Mouse (Mus musculus): ENCODE data around the gene Hamp2.

DNA sequence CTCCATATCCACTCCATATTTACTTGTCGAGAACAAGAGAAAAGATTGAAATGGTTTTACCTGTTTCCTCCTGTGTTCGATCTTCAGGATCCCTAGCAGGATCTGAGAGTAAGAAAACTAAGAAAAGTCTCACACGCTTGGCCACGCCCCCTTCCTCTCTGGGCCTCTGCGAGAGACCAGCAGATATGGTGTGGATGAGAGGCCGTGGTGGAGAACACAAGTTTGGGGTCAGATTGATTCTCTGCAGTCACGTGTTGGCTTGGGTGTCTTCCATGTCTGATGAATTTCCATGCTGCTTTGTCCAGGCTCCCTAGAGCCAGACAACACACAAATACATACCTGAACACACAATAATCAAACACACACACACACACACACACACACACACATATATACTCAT is 44.3 kb downstream of the Hamp2 start, which contains the start of gene Cd22:
- no peak for TF ChIP-seq CTCF (IDR thresholded peaks at IDR 0.05; ENCODE audit: low read depth)
- no peak for TF ChIP-seq EP300 (IDR thresholded peaks at IDR 0.05; ENCODE audit: low read depth)
